Mouse (Mus musculus) heart, postnatal 4 days (tissue): ENCODE measurements around the gene Nsun2. TPM values are rescaled to one million over a fixed set of nuclear protein-coding genes. Genes with fewer than 3 reads are reported as not detected.
A peak's percentile ranks its signal among the peaks of the same experiment; 100 is the strongest.
"Not testable (repeated sequence)": the region's sequence is repeated elsewhere in the genome, so short reads cannot be mapped to it uniquely, and the experiment has no call there.

ENCODE experiments used
- DNase-seq: peaks from one replicate; pipeline ENCODE4 v3.0.0; 2021
- total RNA-seq, 2 experiments: library from RNA; stranded (reverse); gene quantifications; 2 replicates each; pipeline ENCODE4 v1.2.3; 2021

Nsun2 gene
- total RNA-seq, 2 experiments from 2014 or later, result 48.9 to 50.9 TPM

- no peak for DNase-seq
Measured at GRCm38 (mm10) chr13:69594577-69595256, 61.2 kb downstream of the Nsun2 start.

GRCm38 (mm10) chr13:69595911-69596310 is 62.4 kb downstream of the Nsun2 start:
- no peak for DNase-seq

- DNase-seq, result no peak
Measured at GRCm38 (mm10) chr13:69596515-69596914, 63.0 kb downstream of the Nsun2 start.

GRCm38 (mm10) chr13:69598867-69599266 is 65.3 kb downstream of the Nsun2 start:
- no peak for DNase-seq

GRCm38 (mm10) chr13:69600863-69601262 is 67.3 kb downstream of the Nsun2 start:
- DNase-seq, result not testable (repeated sequence)

GRCm38 (mm10) chr13:69601321-69601720 is 67.8 kb downstream of the Nsun2 start:
- DNase-seq, result no peak

- no peak for DNase-seq
Measured at GRCm38 (mm10) chr13:69604670-69605069, 71.1 kb downstream of the Nsun2 start.

GRCm38 (mm10) chr13:69608734-69609133 is 75.2 kb downstream of the Nsun2 start:
- no peak for DNase-seq

- DNase-seq, result peak; percentile 54
Measured at GRCm38 (mm10) chr13:69610751-69611397, 77.3 kb downstream of the Nsun2 start.

GRCm38 (mm10) chr13:69611398-69612174 is 78.0 kb downstream of the Nsun2 start, which contains the start of gene Srd5a1:
Gene Srd5a1, minus strand, starts transcription at chr13:69611442.
- DNase-seq, result peak; percentile 99

GRCm38 (mm10) chr13:69612175-69612544 is 78.6 kb downstream of the Nsun2 start:
- DNase-seq, result no peak

GRCm38 (mm10) chr13:69616716-69617115 is 83.2 kb downstream of the Nsun2 start:
- DNase-seq, result no peak

GRCm38 (mm10) chr13:69623843-69624242 is 90.3 kb downstream of the Nsun2 start:
- DNase-seq, result no peak

- no peak for DNase-seq
Measured at GRCm38 (mm10) chr13:69624510-69624909, 91.0 kb downstream of the Nsun2 start.

GRCm38 (mm10) chr13:69627941-69628340 is 94.4 kb downstream of the Nsun2 start:
- DNase-seq, result no peak

- DNase-seq, result no peak
Measured at GRCm38 (mm10) chr13:69630576-69630975, 97.0 kb downstream of the Nsun2 start.

GRCm38 (mm10) chr13:69631111-69631510 is 97.6 kb downstream of the Nsun2 start:
- no peak for DNase-seq

- no peak for DNase-seq
Measured at GRCm38 (mm10) chr13:69631659-69632058, 98.1 kb downstream of the Nsun2 start.

- DNase-seq, result no peak
Measured at GRCm38 (mm10) chr13:69633551-69633950, 100.0 kb downstream of the Nsun2 start.

GRCm38 (mm10) chr13:69633988-69634387 is 100.4 kb downstream of the Nsun2 start:
- DNase-seq, result no peak

GRCm38 (mm10) chr13:69635836-69636235 is 102.3 kb downstream of the Nsun2 start:
- DNase-seq, result not testable (repeated sequence)

GRCm38 (mm10) chr13:69636375-69636774 is 102.8 kb downstream of the Nsun2 start:
- DNase-seq, result no peak

- DNase-seq, result no peak
Measured at GRCm38 (mm10) chr13:69636816-69637215, 103.3 kb downstream of the Nsun2 start.
